8 mouse cellular contexts compared by ENCODE assay signal in the genomic region with DNA sequence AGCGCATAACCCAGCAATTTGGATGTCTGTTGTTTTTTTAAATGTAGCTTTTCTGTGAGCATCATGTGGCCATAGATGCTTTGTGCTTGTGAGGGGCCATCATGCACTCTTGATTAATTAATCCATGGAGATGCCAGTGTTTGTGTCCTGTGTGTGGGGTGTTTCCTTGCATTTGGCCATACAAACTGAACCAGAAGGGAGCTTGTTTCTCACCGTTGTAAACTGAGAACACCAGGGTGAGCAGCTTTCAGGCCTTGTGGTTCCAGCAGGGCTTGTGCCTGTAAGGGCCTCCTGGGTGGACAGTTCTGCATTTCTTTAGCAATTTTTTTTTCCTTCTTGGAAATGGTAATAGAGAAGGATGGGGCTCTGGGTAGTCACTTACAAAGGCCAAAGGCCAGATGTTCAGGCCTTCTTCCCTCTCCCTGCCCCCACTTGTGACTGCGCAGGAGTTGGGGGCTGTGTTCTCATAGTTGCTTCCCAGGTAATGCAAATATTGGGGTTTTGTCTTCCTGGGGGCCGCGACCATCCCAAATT.
DNase-seq lines count a peak whose midpoint lies in the region; ATAC-seq and TF ChIP-seq lines count a peak whose summit lies in the region.

No protein-coding gene starts in this region.

- TF ChIP-seq CTCF in left cerebral cortex, adult 2 months (IDR thresholded peaks at IDR 0.05) = no peak

- 23% methylated on average over 5 of the region's 5 CpGs for WGBS in embryonic facial prominence, embryonic 13.5 days
- 62% methylated on average over 5 of the region's 5 CpGs for WGBS in intestine, embryonic 14.5 days
- WGBS in neural tube, embryonic 13.5 days = 13% methylated on average over 5 of the region's 5 CpGs

- no peaks in the 10 kb centered on the region for H3K36me3 ChIP-seq in embryonic facial prominence, embryonic 13.5 days
- no peaks in the 10 kb centered on the region for H3K36me3 ChIP-seq in intestine, embryonic 14.5 days (ENCODE audit: control insufficient read depth, insufficient read depth, low read length)
- no peaks in the 10 kb centered on the region for H3K36me3 ChIP-seq in neural tube, embryonic 13.5 days

- no peaks in the 10 kb centered on the region for H3K9me3 ChIP-seq in embryonic facial prominence, embryonic 13.5 days
- no peaks in the 10 kb centered on the region for H3K9me3 ChIP-seq in intestine, embryonic 14.5 days (ENCODE audit: control insufficient read depth, low read length)
- H3K9me3 ChIP-seq in neural tube, embryonic 13.5 days = no peaks in the 10 kb centered on the region

- H3K4me1 ChIP-seq in embryonic facial prominence, embryonic 13.5 days = peaks cover 33% of the 10 kb centered on the region
- H3K4me1 ChIP-seq in intestine, embryonic 14.5 days (replicated peaks; ENCODE audit: control insufficient read depth, insufficient read depth, low read length) = peaks cover 7% of the 10 kb centered on the region; the same call in 1 of the 2 replicates
- peaks cover 57% of the 10 kb centered on the region for H3K4me1 ChIP-seq in neural tube, embryonic 13.5 days (replicated peaks)

- peak overlapping the region; percentile 80 for H3K4me3 ChIP-seq in left cerebral cortex, adult 2 months
- peak overlapping the region; percentile 51 for H3K4me3 ChIP-seq in embryonic facial prominence, embryonic 13.5 days
- peak overlapping the region; percentile 41; the same call in 1 of the 2 replicates for H3K4me3 ChIP-seq in intestine, embryonic 14.5 days (ENCODE audit: low read depth, low read length)
- peak overlapping the region; percentile 66 for H3K4me3 ChIP-seq in neural tube, embryonic 13.5 days

- ATAC-seq in embryonic facial prominence, embryonic 13.5 days (ENCODE audit: insufficient number of reproducible peaks, insufficient read depth, low FRiP score, low TSS enrichment, low read depth) = no peak
- no peak for ATAC-seq in intestine, embryonic 14.5 days (replicated peaks; ENCODE audit: low FRiP score, low TSS enrichment, low read depth)
- no peak for ATAC-seq in neural tube, embryonic 13.5 days (ENCODE audit: low read depth)

- intact Hi-C loops in left cerebral cortex, adult 2 months (cut with DNase I) = loop anchor here (5.0 kb wide), 3 partner anchors 55 to 110 kb away; no protein-coding TSS in a partner anchor
- intact Hi-C loops in left cerebral cortex, postnatal 14 days (cut with DNase I) = loop anchor here (5.0 to 10.0 kb wide), 3 partner anchors 60 to 160 kb away; no protein-coding TSS in a partner anchor

- DNase-seq in left cerebral cortex, adult 2 months (ENCODE audit: extremely low spot score in 1 of 2, low spot score in 2 of 2) = no peak
- no peak for DNase-seq in left cerebral cortex, postnatal 14 days (ENCODE audit: low spot score in 2 of 2)
- no peak for DNase-seq in intestine, embryonic 14.5 days (ENCODE audit: low spot score)
- DNase-seq in gastrocnemius, postnatal 25 days = no peak
- no peak for DNase-seq in urinary bladder, postnatal 14 days (ENCODE audit: low spot score)
- no peak for DNase-seq in kidney, postnatal 4 days

- H3K4me2 ChIP-seq in embryonic facial prominence, embryonic 13.5 days = peak overlapping the region; percentile 85
- H3K4me2 ChIP-seq in intestine, embryonic 14.5 days (ENCODE audit: low read length) = peak overlapping the region; percentile 87
- H3K4me2 ChIP-seq in neural tube, embryonic 13.5 days = peak overlapping the region; percentile 81

- 0 out of 2 replicates have a peak overlapping the region, but pooled peaks have one; percentile 21 for H3K9ac ChIP-seq in embryonic facial prominence, embryonic 13.5 days
- no peak overlapping the region for H3K9ac ChIP-seq in intestine, embryonic 14.5 days (ENCODE audit: low read length)
- peak overlapping the region; percentile 82 for H3K9ac ChIP-seq in neural tube, embryonic 13.5 days

- peak overlapping the region; percentile 95 for H3K27ac ChIP-seq in left cerebral cortex, adult 2 months
- H3K27ac ChIP-seq in embryonic facial prominence, embryonic 13.5 days = peak overlapping the region; percentile 83; the same call in 1 of the 2 replicates
- no peak overlapping the region for H3K27ac ChIP-seq in intestine, embryonic 14.5 days (ENCODE audit: low read depth)
- peak overlapping the region; percentile 93 for H3K27ac ChIP-seq in neural tube, embryonic 13.5 days (replicated peaks)

- 0 out of 2 replicates have a peak, but pooled peaks cover 5% of the 10 kb centered on the region for H3K27me3 ChIP-seq in embryonic facial prominence, embryonic 13.5 days
- H3K27me3 ChIP-seq in intestine, embryonic 14.5 days (replicated peaks; ENCODE audit: control insufficient read depth, insufficient read depth, low read length) = 0 out of 2 replicates have a peak, but pooled peaks cover 5% of the 10 kb centered on the region
- H3K27me3 ChIP-seq in neural tube, embryonic 13.5 days = no peaks in the 10 kb centered on the region
